Mouse (Mus musculus) heart, postnatal 25 days (tissue): ENCODE measurements around the gene Vsx2. TPM values are rescaled to one million over a fixed set of nuclear protein-coding genes. Genes with fewer than 3 reads are reported as not detected.
A peak's percentile ranks its signal among the peaks of the same experiment; 100 is the strongest.

ENCODE experiments used
- DNase-seq: peaks from one replicate; pipeline ENCODE4 v3.0.0; 2022; ENCODE audit warnings: low spot score
- intact Hi-C: fragments of 180-260 bp; cut with DNase I; formaldehyde crosslinking; loops from one replicate; pipeline ENCODE4 v1.15.1; 2025
- total RNA-seq, 2 experiments: library from RNA; stranded (reverse); gene quantifications; 2 replicates each; pipeline ENCODE4 v1.2.3; 2021

Gene Vsx2
- total RNA-seq, 2 experiments from 2014 or later: not detected

GRCm38 (mm10) chr12:84571466-84572340 lies 2.1 kb downstream of the Vsx2 start:
- no peak for DNase-seq

DNA sequence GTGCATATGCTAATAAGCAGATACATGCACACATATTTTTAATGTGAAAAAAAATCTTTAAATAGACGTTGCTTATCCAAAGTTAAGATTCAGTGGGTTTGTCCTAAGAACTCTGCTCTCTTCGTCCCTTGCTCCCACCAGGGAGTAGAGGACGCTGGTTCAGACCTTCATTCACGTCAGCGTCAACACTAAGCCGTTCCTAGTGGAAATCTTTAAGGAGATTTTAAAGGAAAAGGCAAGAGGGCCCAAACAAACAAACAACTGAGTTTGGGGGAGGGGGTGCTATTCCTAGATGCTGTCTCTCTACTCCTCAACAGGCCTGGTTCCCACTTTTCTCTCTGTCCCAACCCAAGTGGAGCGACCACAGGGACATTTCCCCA lies 2.8 kb downstream of the Vsx2 start:
- DNase-seq: no peak

More at GRCm38 (mm10) chr12:84571466-84572340, 2.1 kb downstream of the Vsx2 start:
- intact Hi-C loops: no loop called here

GRCm38 (mm10) chr12:84573094-84573493 lies 3.5 kb downstream of the Vsx2 start:
- DNase-seq: no peak
- intact Hi-C loops: no loop called here

More for the DNA sequence above, 2.8 kb downstream of the Vsx2 start:
- intact Hi-C loops: no loop called here

- DNase-seq: no peak
- intact Hi-C loops: no loop called here
These were observed 8.3 kb downstream of the Vsx2 start for GRCm38 (mm10) chr12:84577768-84578439.

DNA sequence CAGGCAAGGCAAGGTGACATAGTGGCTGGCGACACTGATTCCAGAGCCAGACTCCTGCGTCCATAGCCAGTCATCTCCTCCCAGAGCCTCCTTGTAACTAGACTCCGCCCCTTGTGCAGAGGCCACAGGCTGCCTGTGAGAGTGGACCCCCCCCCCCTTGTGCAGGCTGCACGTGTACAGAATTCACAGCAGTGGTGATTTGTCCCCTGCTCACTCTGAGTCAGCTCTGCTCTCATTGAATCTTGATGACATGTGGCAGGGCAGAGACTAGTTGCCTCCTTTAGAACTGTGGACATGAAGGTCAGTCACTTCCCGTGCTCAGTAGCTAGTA lies 8.8 kb downstream of the Vsx2 start:
- DNase-seq: no peak
- intact Hi-C loops: no loop called here

- no peak for DNase-seq
- intact Hi-C loops: no loop called here
These were observed 11.7 kb downstream of the Vsx2 start for GRCm38 (mm10) chr12:84581285-84581684.

DNA sequence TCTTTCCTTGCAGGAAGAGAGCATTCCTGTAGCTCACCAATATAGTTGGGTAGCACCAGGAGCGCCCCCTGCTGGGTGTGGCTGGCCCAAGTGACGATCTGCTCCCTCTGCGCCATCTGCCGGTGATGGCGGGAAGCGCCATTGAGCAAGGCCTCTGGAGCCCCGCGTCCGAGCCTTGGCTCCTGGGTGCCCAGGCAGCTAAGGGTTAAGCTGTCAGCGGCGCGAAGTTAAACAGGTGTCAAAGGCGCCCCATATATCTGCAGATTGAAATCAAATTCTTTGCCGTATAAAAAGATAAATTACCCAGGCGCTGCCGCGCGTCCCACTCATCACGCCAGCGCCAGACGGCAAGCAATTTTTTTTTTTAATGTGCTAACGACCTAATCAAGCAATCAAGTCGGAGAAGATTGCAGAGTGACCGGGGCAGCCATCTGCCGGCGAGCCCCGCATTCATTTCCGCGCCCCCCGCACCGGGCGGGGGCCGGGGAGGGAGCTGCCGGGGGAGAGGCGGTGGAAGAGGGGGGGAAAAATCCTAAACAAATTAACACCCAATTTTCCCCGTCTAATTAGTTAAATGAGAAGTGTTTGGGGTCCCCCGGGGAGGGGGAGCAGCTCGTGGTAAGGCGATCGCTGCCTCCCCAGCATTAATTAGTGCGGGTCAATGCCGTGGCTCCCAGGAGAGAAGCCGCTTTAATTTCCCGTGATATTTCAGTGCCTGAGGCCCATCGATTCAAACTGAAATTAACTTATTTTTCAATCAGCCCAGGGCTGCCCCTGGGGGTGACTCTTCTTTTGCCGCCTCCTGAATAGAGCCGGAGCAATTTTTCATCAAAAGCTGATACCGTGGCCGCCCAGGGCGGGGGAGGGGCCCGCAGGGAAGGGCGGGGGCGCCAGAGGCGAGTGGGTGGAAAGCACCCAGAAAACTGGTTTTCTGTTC lies 20.5 kb downstream of the Vsx2 start:
- intact Hi-C loops: loop anchor here (1.0 kb wide), 1 partner anchor 119 kb away; no protein-coding TSS in a partner anchor
- DNase-seq: peak; percentile 68

- intact Hi-C loops: no loop called here
- DNase-seq: no peak
These were observed 28.8 kb downstream of the Vsx2 start for GRCm38 (mm10) chr12:84598324-84598723.

DNA sequence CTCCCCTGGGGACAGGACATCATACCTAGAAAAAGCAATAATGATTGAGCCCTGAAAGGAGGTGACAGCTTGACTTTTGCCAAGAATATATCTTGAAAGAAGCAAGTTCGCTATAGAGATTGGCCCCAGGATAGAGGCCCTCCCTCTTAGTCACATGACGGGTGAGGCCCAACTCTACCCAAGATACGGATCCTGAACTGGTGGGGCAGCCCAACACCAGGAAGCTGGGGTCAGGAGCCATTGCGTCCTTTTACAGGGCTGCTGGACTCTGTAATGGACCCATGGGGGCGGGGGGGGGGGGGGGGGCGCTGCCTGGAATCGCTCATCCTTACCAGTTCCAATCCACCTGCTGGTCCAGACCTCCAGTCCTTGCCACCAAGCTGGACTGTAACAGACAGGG lies 34.4 kb downstream of the Vsx2 start:
- intact Hi-C loops: no loop called here
- DNase-seq: no peak

- intact Hi-C loops: no loop called here
- no peak for DNase-seq
These were observed 36.3 kb downstream of the Vsx2 start for GRCm38 (mm10) chr12:84605860-84606259.

DNA sequence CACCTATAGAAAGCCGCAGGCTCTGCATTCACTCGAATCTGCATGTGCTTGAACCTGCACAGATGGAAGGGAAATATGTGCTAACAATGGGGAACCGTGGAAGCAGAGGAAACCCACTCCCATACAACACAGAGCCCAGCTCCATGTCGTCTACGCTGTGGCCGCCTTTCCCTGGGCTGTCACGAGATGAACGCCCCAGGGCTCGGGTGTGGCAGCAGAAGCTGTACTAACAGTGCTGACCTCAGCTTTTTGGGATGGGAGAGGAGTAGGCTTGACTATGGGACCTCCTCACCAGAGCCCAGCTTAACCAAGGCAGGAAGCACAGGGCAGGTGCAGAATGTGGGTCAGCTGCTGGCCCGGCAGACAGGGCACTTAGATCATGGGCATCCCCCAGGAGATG lies 42.2 kb downstream of the Vsx2 start:
- DNase-seq: no peak
- intact Hi-C loops: loop anchor here (10.0 kb wide), 1 partner anchor 383 kb away; the partner anchor contains the start of gene Ylpm1

DNA sequence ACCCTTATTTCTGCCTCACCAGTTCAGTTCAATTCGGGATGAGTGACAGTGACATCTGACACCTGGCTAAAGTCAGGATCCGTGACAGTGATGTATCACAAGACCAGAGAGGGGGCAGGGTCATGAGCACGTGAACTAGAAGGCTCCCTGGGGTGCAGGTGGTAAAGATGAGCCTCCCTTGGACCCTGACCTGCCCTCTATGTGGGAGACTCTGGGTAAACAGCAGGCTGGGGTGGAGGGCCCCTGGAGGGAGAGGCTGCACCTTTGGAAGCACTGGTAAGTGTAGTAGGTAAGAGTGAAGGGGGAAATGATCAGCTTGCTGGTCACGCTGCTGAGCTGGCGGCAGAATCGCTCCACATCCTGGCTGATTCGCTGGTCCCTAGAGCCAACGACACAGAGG lies 43.0 kb downstream of the Vsx2 start:
- DNase-seq: no peak
- intact Hi-C loops: loop anchor here (10.0 kb wide), 1 partner anchor 382 kb away; the partner anchor contains the start of gene Ylpm1

DNA sequence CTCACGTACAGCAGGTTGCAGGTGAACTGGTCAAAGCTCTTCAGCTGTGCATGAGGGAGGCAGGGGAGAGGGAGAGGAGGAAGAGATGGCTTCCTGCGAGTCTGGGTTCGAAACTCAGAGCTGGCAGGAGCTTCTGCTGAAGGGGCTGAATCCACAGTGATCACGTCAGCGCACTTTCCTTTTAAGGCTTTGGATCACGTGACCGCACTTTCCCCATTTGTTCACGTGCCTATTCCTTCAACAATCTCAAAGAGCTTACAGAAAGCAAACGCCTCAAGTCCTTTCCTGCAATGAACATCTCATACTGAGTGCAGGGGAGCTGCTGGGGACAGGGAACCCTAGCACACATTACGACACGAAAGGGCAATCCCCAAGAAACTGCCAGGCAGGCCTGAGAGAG lies 44.4 kb downstream of the Vsx2 start:
- no peak for DNase-seq
- intact Hi-C loops: loop anchor here (10.0 kb wide), 1 partner anchor 381 kb away; the partner anchor contains the start of gene Ylpm1

- intact Hi-C loops: loop anchor here (10.0 kb wide), 1 partner anchor 380 kb away; the partner anchor contains the start of gene Ylpm1
- no peak for DNase-seq
These were observed 45.0 kb downstream of the Vsx2 start for GRCm38 (mm10) chr12:84614524-84614923.

DNA sequence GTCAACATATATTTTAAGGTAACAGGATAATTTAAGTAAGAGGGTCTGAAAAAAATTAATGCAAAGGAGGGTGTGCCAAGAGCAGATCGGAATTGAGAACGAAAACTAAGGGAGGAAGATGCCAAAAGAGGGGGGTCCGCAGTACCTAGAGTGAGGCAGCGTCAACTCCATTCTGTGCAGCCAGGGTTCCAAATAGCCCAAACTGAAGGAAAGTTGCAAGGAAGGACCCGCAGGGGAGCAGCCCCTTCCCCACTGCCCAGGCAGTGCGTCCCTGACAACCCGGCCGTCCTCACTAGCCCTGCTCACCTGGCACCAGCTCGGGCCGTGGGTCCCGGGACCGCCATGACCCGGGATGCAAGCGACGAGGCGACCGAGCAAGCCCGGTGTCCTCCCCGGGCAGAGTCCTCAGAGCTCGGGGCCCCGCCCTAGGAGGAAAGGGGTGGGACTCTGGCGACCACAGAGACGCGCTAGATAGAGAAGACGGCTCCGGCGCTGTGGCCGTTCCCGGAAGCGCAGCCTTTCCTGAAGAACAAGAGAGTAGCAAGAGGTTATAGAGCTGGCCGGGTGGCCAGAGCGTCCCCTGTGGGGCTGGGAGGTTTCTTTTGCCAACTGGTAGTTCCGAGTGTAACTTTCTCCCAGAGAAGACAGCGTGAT lies 47.5 kb downstream of the Vsx2 start, which contains the start of gene Abcd4:
Gene Abcd4 (minus strand): TSS at position 437 of the 654 bp plus-strand sequence.
- intact Hi-C loops: loop anchor here (10.0 kb wide), 1 partner anchor 378 kb away; the partner anchor contains the start of gene Ylpm1
- DNase-seq: peak; percentile 92

DNA sequence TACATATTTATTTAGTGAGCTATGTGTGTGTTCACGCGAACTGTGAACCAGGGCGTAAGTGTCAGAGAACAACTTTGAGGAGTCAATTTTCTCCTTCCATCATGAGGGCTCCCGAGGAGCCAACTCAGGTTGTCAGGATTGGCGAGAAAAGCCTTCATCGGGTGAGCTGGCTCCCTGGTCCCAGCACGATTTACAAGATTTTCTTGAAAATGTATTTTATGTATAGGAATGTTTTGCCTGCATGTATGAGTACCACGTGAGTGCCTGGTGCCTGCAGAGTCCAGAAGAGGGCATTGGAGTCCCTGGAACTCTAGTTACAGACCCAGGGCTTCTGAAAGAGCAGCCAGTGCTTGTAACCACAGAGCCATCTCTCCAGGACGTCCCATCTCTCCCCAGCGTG lies 48.1 kb downstream of the Vsx2 start:
- no peak for DNase-seq
- intact Hi-C loops: loop anchor here (10.0 kb wide), 1 partner anchor 377 kb away; the partner anchor contains the start of gene Ylpm1

DNA sequence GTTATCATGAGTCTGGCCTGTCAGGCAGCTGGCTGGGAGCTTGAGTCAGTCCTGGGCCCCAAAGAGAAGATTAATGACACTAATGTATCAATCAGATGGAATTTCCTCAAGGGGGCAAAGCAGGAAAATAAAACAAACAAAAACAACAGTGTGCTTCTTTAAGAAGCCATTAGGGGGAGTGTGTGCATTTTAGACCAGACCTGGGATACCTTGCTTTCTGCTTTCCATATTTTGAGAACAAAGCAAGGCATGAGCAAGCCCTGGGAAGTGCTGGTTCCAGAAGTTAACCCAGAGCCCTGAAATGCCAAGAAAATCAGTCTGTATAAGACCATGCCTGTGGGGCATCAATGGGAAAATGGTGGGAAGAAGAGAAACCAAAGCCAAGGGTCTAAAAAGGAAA lies 51.4 kb downstream of the Vsx2 start:
- intact Hi-C loops: no loop called here
- no peak for DNase-seq

GRCm38 (mm10) chr12:84624601-84625000 lies 55.0 kb downstream of the Vsx2 start:
- DNase-seq: no peak
- intact Hi-C loops: no loop called here

- DNase-seq: no peak
- intact Hi-C loops: no loop called here
These were observed 55.6 kb downstream of the Vsx2 start for GRCm38 (mm10) chr12:84625116-84625515.
